Mouse (Mus musculus) hindbrain, postnatal 0 days (tissue): ENCODE measurements around the gene Tmem151b. TPM values are rescaled to one million over a fixed set of nuclear protein-coding genes. Genes with fewer than 3 reads are reported as not detected.

Experiments
- ATAC-seq: fragments of 200-750 bp; cut with Nextera tagmentation; 2 replicates; pipeline ENCODE4 v1.8.0; 2017; ENCODE audit warnings: mild to moderate bottlenecking, moderate TSS enrichment, moderate library complexity
- DNase-seq: peaks from one replicate; pipeline ENCODE4 v3.0.0-alpha.2; 2015; ENCODE audit warnings: low spot score
- H3K27ac ChIP-seq: fragments of 300-500 bp; sonication (generic); 2 replicates; pipeline ENCODE4 v1.5.1; 2014; ENCODE audit warnings: mild to moderate bottlenecking
- H3K27me3 ChIP-seq: fragments of 300-500 bp; sonication (generic); 2 replicates; pipeline ENCODE4 v1.6.1; 2014; ENCODE audit warnings: low read length, mixed read lengths; ENCODE audit not compliant: insufficient read depth
- H3K36me3 ChIP-seq: fragments of 300-500 bp; sonication (generic); 2 replicates; pipeline ENCODE4 v1.6.1; 2014; ENCODE audit warnings: low read length, mixed read lengths; ENCODE audit not compliant: insufficient read depth
- H3K4me1 ChIP-seq: fragments of 300-500 bp; sonication (generic); 2 replicates; pipeline ENCODE4 v1.6.1; 2014; ENCODE audit warnings: antibody characterized with exemption, low read length, mixed read lengths; ENCODE audit not compliant: insufficient read depth
- H3K4me2 ChIP-seq: fragments of 300-500 bp; sonication (generic); 2 replicates; pipeline ENCODE4 v1.6.1; 2014; ENCODE audit warnings: low read depth, mild to moderate bottlenecking, low read length, moderate library complexity, mixed read lengths
- H3K4me3 ChIP-seq: fragments of 300-500 bp; sonication (generic); 2 replicates; pipeline ENCODE4 v1.5.1; 2014; ENCODE audit warnings: low read length
- H3K9ac ChIP-seq: fragments of 300-500 bp; sonication (generic); replicated peaks from 2 replicates; pipeline ENCODE4 v1.6.1; 2014; ENCODE audit warnings: mild to moderate bottlenecking, low read length, moderate library complexity, mixed read lengths
- H3K9me3 ChIP-seq: fragments of 300-500 bp; sonication (generic); 2 replicates; pipeline ENCODE4 v1.6.1; 2016; ENCODE audit warnings: low read length, mixed read lengths
- CTCF ChIP-seq: IDR thresholded peaks from 2 replicates; pipeline ENCODE4 v1.5.1; 2016; ENCODE audit warnings: antibody characterized with exemption, control low read depth, low read depth
- WGBS: fragments of 180-500 bp; shearing (Covaris S2); extraction: QIAGEN DNeasy Blood & Tissue Kit; methylation state at CpG from one replicate; pipeline ENCODE4 v1.1.7; 2014; 5-methylcytosine and 5-hydroxymethylcytosine counted together
- polyA plus RNA-seq: library from polyadenylated mRNA; unstranded; fragments of >200 nt; fragmentation: Nextera tagmentation; extraction: Ambion mirVana; gene quantifications from 2 replicates; pipeline ENCODE4 v1.2.1, GENCODE M21; 2015
- total RNA-seq: library from RNA; depleted of rRNA; stranded (reverse); fragments of >200 nt; gene quantifications from 2 replicates; pipeline ENCODE4 v1.2.3, GENCODE M21; 2014

Gene Tmem151b
- total and polyA plus RNA-seq, 2 experiments from 2014 or later = 29.8 to 114 TPM

DNA sequence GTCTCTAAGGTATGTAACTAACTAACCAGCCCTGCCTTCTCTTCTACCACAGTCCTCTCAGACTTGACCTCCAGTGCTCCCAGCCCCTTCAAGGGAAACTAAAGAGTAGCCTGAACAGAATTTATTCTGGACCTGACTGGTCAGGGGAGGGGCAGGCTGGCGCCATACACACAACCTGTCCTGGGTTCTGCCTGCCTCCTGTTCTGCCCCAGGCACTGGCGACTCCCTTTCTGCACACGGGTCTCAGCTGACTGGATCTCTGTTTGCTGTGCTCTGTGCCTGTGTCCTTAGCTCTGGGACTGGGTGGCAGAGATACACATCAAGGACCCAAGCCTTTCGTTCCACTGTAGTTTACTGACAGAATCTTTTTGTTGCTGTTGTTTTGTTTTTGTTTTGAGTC lies 30.1 kb upstream of the Tmem151b start:
- WGBS = 78% methylated on average over 4 of the region's 4 CpGs
- Histone ChIP-seq H3K4me2 (no peak overlapping the region), H3K9me3 (no peaks in the 10 kb centered on the region), H3K9ac (no peak overlapping the region), H3K4me1 (peaks cover 3% of the 10 kb centered on the region; the same call in 1 of the 2 replicates), H3K36me3 (no peaks in the 10 kb centered on the region), H3K27me3 (no peaks in the 10 kb centered on the region), H3K27ac (no peak overlapping the region), H3K4me3 (no peak overlapping the region)
- ATAC-seq (no peak), DNase-seq (no peak)
- no peak for TF ChIP-seq CTCF

DNA sequence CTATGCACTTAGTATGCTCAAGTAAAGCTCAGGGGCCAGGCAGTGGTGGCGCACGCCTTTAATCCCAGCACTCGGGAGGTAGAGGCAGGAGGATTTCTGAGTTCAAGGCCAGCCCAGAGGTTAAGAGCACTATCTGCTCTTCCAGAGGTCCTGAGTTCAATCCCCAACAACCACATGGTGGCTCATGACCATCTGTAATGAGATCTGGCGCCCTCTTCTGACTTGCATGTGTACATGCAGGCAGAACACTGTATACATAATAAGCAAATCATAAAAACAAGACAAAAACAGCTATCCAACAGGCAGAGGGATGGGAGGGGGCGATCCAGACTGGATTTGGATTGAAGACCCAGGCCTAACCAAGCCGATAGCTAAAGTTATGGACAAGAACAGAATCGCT lies 29.4 kb upstream of the Tmem151b start:
- no peak overlapping the region for H3K4me2 ChIP-seq
- no peak overlapping the region for H3K9ac ChIP-seq
- H3K4me1 ChIP-seq = peaks cover 3% of the 10 kb centered on the region; the same call in 1 of the 2 replicates
- ATAC-seq (no peak), DNase-seq (peak; percentile 42)
- 78% methylated on average over 7 of the region's 7 CpGs for WGBS
- H3K27ac ChIP-seq = no peak overlapping the region
- no peaks in the 10 kb centered on the region for H3K27me3 ChIP-seq
- TF ChIP-seq CTCF = peak; percentile 64
- H3K9me3 ChIP-seq = no peaks in the 10 kb centered on the region
- no peak overlapping the region for H3K4me3 ChIP-seq
- no peaks in the 10 kb centered on the region for H3K36me3 ChIP-seq

DNA sequence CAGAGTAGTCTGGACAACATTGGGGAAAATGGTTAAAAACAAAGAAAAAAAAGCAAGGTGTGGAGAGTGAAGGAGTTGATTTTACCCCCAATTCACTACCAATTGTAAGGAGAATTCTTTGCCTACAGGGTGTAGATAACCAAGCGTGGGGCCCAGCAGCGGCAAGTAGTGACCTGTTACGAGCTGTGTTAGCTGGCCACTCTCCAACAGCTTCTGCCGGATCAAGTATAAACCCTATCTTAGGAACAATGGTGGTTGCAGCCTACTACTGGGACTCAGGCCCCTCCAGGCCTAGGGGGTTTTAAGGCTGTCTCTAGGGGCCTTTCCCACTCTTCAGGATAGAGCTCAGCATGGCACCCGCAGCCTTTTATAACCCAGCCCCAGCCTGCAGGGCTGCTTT lies 28.8 kb upstream of the Tmem151b start:
- peaks cover 3% of the 10 kb centered on the region; the same call in 1 of the 2 replicates for H3K4me1 ChIP-seq
- H3K4me3 ChIP-seq = no peak overlapping the region
- ATAC-seq (no peak), DNase-seq (no peak)
- no peaks in the 10 kb centered on the region for H3K27me3 ChIP-seq
- H3K27ac ChIP-seq = no peak overlapping the region
- 62% methylated on average over 5 of the region's 5 CpGs for WGBS
- H3K9ac ChIP-seq = no peak overlapping the region
- H3K36me3 ChIP-seq = no peaks in the 10 kb centered on the region
- no peak for TF ChIP-seq CTCF
- H3K4me2 ChIP-seq = no peak overlapping the region
- H3K9me3 ChIP-seq = no peaks in the 10 kb centered on the region

DNA sequence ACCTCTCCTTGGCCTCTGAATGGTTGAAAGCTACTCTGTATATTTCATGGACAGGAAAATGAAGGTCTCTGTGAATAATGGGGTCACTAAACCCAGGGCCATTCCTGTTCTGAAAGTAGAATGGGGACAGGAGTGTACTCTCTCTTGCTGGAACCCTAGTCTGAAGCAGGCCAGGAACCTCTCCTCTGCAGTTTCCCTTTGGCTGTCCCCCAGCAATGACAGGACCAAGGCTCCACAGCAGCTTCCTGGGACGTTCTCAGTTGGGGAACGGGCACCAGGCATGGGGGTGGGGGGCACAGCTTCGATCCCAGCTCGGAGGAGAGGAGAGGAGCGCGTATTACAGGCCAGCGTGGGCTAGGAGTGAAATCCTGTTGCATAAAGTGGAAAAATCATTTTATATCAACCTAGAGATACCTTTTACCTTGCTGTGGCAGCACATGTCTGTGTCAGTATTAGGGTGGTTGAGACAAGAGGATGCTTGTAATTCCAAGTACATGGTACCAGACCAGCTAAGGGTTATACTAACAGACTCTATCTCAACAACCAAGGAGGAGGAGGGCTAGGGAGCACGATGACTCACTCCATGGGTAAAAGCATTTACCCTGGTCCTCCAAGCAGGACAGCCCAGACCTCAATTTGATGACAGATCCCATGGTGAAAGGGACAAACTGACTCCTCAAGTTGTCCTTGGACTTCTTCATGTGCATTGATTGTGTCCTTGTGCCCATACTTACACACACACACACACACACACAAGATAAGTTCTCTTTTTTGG lies 25.8 kb upstream of the Tmem151b start:
- Histone ChIP-seq H3K9me3 (no peaks in the 10 kb centered on the region), H3K36me3 (peaks cover 12% of the 10 kb centered on the region), H3K9ac (peak overlapping the region; percentile 100; the same call in 1 of the 2 replicates), H3K27me3 (no peaks in the 10 kb centered on the region), H3K4me2 (peak overlapping the region; percentile 79; the same call in 1 of the 2 replicates), H3K4me1 (peaks cover 3% of the 10 kb centered on the region; the same call in 1 of the 2 replicates), H3K4me3 (no peak overlapping the region), H3K27ac (peak overlapping the region; percentile 96)
- DNase-seq (no peak), ATAC-seq (no peak)
- TF ChIP-seq CTCF = no peak
- WGBS = 85% methylated on average over 8 of the region's 8 CpGs

DNA sequence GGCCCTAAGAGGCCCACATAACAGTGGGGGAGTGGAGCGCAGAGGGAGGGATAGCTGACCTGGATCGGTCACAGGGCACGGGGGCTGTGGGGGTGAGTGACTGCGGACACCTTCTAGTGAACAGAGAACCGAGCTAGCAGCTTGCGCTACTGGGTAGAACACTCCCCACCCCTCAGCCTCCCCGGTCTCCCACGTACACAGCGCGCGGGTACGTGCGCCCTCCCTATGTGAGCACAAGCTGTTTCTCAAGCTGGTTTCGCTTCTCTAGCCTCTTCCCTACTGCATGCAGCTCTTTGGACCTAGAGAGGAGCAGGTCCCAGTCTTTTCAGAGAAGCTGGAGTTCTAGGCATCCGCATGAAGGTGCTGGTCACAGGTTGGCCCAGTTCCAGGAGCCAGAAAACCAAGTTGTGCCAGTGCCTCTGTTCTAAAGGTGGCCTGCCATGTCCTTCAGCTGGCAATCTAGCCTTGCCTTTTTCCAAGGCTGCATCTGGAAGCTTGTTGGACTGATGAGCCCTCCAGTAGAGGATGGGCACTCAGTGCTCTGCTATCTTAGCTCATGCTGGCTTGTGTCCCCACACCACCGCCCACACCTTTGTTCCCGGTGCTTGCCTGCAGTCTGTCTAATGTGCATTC lies 24.8 kb upstream of the Tmem151b start:
- DNase-seq = peak; percentile 78
- WGBS = under 1% methylated on average over 17 of the region's 17 CpGs
- Histone ChIP-seq H3K4me2 (peak overlapping the region; percentile 79), H3K36me3 (peaks cover 23% of the 10 kb centered on the region), H3K4me3 (peak overlapping the region; percentile 100), H3K9ac (peak overlapping the region; percentile 100), H3K27ac (peak overlapping the region; percentile 96), H3K9me3 (no peaks in the 10 kb centered on the region), H3K27me3 (no peaks in the 10 kb centered on the region), H3K4me1 (peaks cover 3% of the 10 kb centered on the region; the same call in 1 of the 2 replicates)
- TF ChIP-seq CTCF = no peak
- peak; percentile 68 for ATAC-seq

DNA sequence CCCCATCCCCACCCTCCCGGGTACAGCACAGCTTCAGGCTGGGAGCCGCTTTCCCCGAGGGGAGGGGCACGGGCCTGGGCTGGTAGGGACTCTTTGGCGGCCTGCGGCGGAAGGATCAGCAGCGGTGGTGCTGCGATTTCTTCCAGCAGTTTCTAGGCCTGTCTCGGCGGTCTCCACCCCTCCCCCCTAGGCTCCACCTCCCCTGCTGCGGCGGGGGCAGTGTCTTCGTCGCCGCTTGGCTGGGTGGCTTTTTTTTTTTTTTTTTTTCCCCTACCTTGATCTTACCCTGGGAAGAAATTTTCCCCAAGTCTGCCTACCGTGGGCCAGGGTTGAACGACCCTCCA lies 24.3 kb upstream of the Tmem151b start:
- Histone ChIP-seq H3K9ac (peak overlapping the region; percentile 100), H3K9me3 (no peaks in the 10 kb centered on the region), H3K4me3 (peak overlapping the region; percentile 100), H3K27me3 (no peaks in the 10 kb centered on the region), H3K27ac (peak overlapping the region; percentile 96), H3K4me2 (peak overlapping the region; percentile 79), H3K36me3 (peaks cover 28% of the 10 kb centered on the region), H3K4me1 (peaks cover 3% of the 10 kb centered on the region; the same call in 1 of the 2 replicates)
- DNase-seq (peak; percentile 96), ATAC-seq (peak; percentile 65)
- TF ChIP-seq CTCF = no peak
- WGBS = 0% methylated on average over 18 of the region's 18 CpGs
